Mouse (Mus musculus) lung, postnatal 0 days (tissue): ENCODE measurements at regions not wholly inside any gene's neighbourhood (a gene's known extent, or its start where the extent isn't known, plus 50 kb on each side); places are given as distances from the start of the nearest gene placed in this dataset.

ENCODE experiments used
- ATAC-seq: fragments of 200-750 bp; cut with Nextera tagmentation; 2 replicates; pipeline ENCODE4 v1.8.0; 2017; ENCODE audit warnings: moderate library complexity
- DNase-seq: peaks from one replicate; pipeline ENCODE4 v3.0.0-alpha.2; 2016; ENCODE audit warnings: low spot score
- H3K27ac ChIP-seq: fragments of 300-500 bp; sonication (generic); 2 replicates; pipeline ENCODE4 v1.5.1; 2014; ENCODE audit warnings: antibody characterized with exemption, mild to moderate bottlenecking, low read length, mixed read lengths
- H3K27me3 ChIP-seq: fragments of 300-500 bp; sonication (generic); replicated peaks from 2 replicates; pipeline ENCODE4 v1.6.1; 2014; ENCODE audit warnings: low read length, mixed read lengths; ENCODE audit not compliant: insufficient read depth
- H3K36me3 ChIP-seq: fragments of 300-500 bp; sonication (generic); 2 replicates; pipeline ENCODE4 v1.6.1; 2014; ENCODE audit warnings: low read length, mixed read lengths; ENCODE audit not compliant: insufficient read depth
- H3K4me1 ChIP-seq: fragments of 300-500 bp; sonication (generic); 2 replicates; pipeline ENCODE4 v1.6.1; 2014; ENCODE audit warnings: antibody characterized with exemption, low read depth, low read length, mixed read lengths; ENCODE audit not compliant: insufficient read depth
- H3K4me2 ChIP-seq: fragments of 300-500 bp; sonication (generic); replicated peaks from 2 replicates; pipeline ENCODE4 v1.6.1; 2014; ENCODE audit warnings: low read depth, mild to moderate bottlenecking, low read length, moderate library complexity, mixed read lengths
- H3K4me3 ChIP-seq: fragments of 300-500 bp; sonication (generic); 2 replicates; pipeline ENCODE4 v1.5.1; 2014; ENCODE audit warnings: low read depth, low read length
- H3K9ac ChIP-seq: fragments of 300-500 bp; sonication (generic); replicated peaks from 2 replicates; pipeline ENCODE4 v1.6.1; 2014; ENCODE audit warnings: low read depth, mild to moderate bottlenecking
- H3K9me3 ChIP-seq: fragments of 300-500 bp; sonication (generic); 2 replicates; pipeline ENCODE4 v1.6.1; 2016; ENCODE audit warnings: low read length, mixed read lengths
- CTCF ChIP-seq: IDR thresholded peaks from 2 replicates; pipeline ENCODE4 v1.5.1; 2016; ENCODE audit warnings: antibody characterized with exemption, mild to moderate bottlenecking
- EP300 ChIP-seq: IDR thresholded peaks from 2 replicates; pipeline ENCODE4 v1.6.1; 2016; ENCODE audit warnings: antibody characterized with exemption, mild to moderate bottlenecking, control low read depth
- WGBS: fragments of 180-500 bp; shearing (Covaris S2); extraction: QIAGEN DNeasy Blood & Tissue Kit; methylation state at CpG from one replicate; pipeline ENCODE4 v1.1.7; 2014; 5-methylcytosine and 5-hydroxymethylcytosine counted together

GRCm38 (mm10) chrX:166666304-166666703 is 80.8 kb upstream of the Egfl6 start:
- DNase-seq = no peak
- no peak for ATAC-seq
- Histone ChIP-seq H3K4me1 (no peaks in the 10 kb centered on the region), H3K27ac (no peak overlapping the region), H3K4me3 (no peak overlapping the region), H3K4me2 (no peak overlapping the region), H3K9ac (no peak overlapping the region), H3K27me3 (no peaks in the 10 kb centered on the region), H3K9me3 (no peaks in the 10 kb centered on the region), H3K36me3 (no peaks in the 10 kb centered on the region)
- no peak for TF ChIP-seq EP300
- no peak for TF ChIP-seq CTCF
- WGBS = 77% methylated on average over 2 of the region's 2 CpGs

GRCm38 (mm10) chrX:166661808-166662207 is 76.3 kb upstream of the Egfl6 start:
- Histone ChIP-seq H3K36me3 (no peaks in the 10 kb centered on the region), H3K4me3 (no peak overlapping the region), H3K27ac (peak overlapping the region; percentile 87; the same call in 1 of the 2 replicates), H3K27me3 (no peaks in the 10 kb centered on the region), H3K4me2 (no peak overlapping the region), H3K9ac (no peak overlapping the region), H3K4me1 (no peaks in the 10 kb centered on the region), H3K9me3 (no peaks in the 10 kb centered on the region)
- ATAC-seq (peak; percentile 92), DNase-seq (peak; percentile 90)
- peak; percentile 54; the same call in 1 of the 2 replicates for TF ChIP-seq EP300
- no peak for TF ChIP-seq CTCF
- WGBS = 15% methylated on average over 6 of the region's 6 CpGs

- ATAC-seq = peak; percentile 51
- TF ChIP-seq EP300 = 0 out of 2 replicates have a peak, but pooled peaks have one; percentile 40
- TF ChIP-seq CTCF = peak; percentile 16; the same call in 1 of the 2 replicates
- Histone ChIP-seq H3K27me3 (no peaks in the 10 kb centered on the region), H3K36me3 (no peaks in the 10 kb centered on the region), H3K9ac (0 out of 2 replicates have a peak overlapping the region, but pooled peaks have one; percentile 8), H3K4me3 (no peak overlapping the region), H3K4me1 (no peaks in the 10 kb centered on the region), H3K27ac (peak overlapping the region; percentile 87), H3K9me3 (no peaks in the 10 kb centered on the region), H3K4me2 (0 out of 2 replicates have a peak overlapping the region, but pooled peaks have one; percentile 32)
- 22% methylated on average over 16 of the region's 16 CpGs for WGBS
- peak; percentile 82 for DNase-seq
These were observed 75.7 kb upstream of the Egfl6 start for GRCm38 (mm10) chrX:166661043-166661718.

- Histone ChIP-seq H3K36me3 (no peaks in the 10 kb centered on the region), H3K4me2 (no peak overlapping the region), H3K27ac (no peak overlapping the region), H3K4me1 (no peaks in the 10 kb centered on the region), H3K27me3 (no peaks in the 10 kb centered on the region), H3K9me3 (no peaks in the 10 kb centered on the region), H3K9ac (no peak overlapping the region), H3K4me3 (no peak overlapping the region)
- 0 out of 2 replicates have a peak, but pooled peaks have one; percentile 0 for ATAC-seq
- TF ChIP-seq EP300 (no peak), CTCF (peak; percentile 78)
- 21% methylated on average over 6 of the region's 6 CpGs for WGBS
- peak; percentile 16 for DNase-seq
These were observed 75.2 kb upstream of the Egfl6 start for GRCm38 (mm10) chrX:166660715-166661042.

- Histone ChIP-seq H3K36me3 (no peaks in the 10 kb centered on the region), H3K4me3 (no peak overlapping the region), H3K9ac (no peak overlapping the region), H3K4me1 (no peaks in the 10 kb centered on the region), H3K4me2 (no peak overlapping the region), H3K27ac (no peak overlapping the region), H3K27me3 (no peaks in the 10 kb centered on the region), H3K9me3 (no peaks in the 10 kb centered on the region)
- ATAC-seq = no peak
- 47% methylated on average over 3 of the region's 3 CpGs for WGBS
- no peak for TF ChIP-seq EP300
- peak; percentile 86 for TF ChIP-seq CTCF
- DNase-seq = peak; percentile 59
These were observed 66.9 kb upstream of the Egfl6 start for GRCm38 (mm10) chrX:166652400-166652799.

GRCm38 (mm10) chrX:166645713-166646112 is 60.2 kb upstream of the Egfl6 start:
- H3K4me3 ChIP-seq = no peak overlapping the region
- H3K9ac ChIP-seq = no peak overlapping the region
- ATAC-seq (no peak), DNase-seq (no peak)
- H3K27ac ChIP-seq = no peak overlapping the region
- TF ChIP-seq EP300 (no peak), CTCF (no peak)
- WGBS = 26% methylated on average over 7 of the region's 7 CpGs
- no peaks in the 10 kb centered on the region for H3K27me3 ChIP-seq
- no peaks in the 10 kb centered on the region for H3K9me3 ChIP-seq
- H3K4me2 ChIP-seq = 0 out of 2 replicates have a peak overlapping the region, but pooled peaks have one; percentile 19
- H3K4me1 ChIP-seq = no peaks in the 10 kb centered on the region
- H3K36me3 ChIP-seq = no peaks in the 10 kb centered on the region
